Mouse (Mus musculus) liver, adult (tissue): ENCODE results near the gene Mthfd1l.

Source experiments
- GATA4 ChIP-seq: IDR thresholded peaks from 2 replicates; pipeline ENCODE4 v1.6.1; 2014; ENCODE audit warnings: mild to moderate bottlenecking, low read length; ENCODE audit not compliant: insufficient replicate concordance

Mthfd1l gene

DNA sequence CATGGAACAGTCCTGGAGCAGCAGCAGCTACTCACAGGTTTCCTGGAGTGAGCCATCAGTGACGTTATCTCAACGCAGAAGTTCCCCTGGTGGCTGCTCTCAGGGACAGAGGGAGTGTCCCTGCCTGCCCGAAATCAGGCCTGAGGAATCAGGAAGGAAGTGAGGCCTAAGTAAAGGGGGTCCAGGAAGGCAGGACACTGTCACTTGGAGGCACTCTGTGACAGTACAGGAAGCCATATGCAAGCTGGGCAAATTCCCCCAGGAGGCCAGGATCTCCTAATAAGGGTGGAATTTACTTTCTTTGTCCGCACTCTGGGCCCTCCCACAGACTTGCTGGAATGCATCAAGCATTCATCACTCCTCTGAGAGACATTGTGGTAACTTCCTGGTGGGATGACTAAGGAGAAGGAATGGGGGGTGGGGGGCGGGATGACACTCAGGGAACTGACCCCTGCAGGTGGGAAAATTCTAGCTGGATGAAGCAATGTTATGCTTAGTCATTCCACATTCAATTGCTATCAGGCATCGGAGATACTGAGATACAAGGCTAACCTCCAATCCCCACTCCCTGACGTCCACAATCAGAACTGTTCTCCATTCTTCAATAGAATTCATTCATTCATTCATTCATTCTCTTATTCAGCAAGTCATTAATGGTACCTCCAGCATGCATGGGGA, 134.9 kb downstream of the Mthfd1l start:
- peak; percentile 92; the same call in 1 of the 2 replicates for TF ChIP-seq GATA4

- no peak for TF ChIP-seq GATA4
These were observed 135.5 kb downstream of the Mthfd1l start for GRCm38 (mm10) chr10:4108462-4108861.

DNA sequence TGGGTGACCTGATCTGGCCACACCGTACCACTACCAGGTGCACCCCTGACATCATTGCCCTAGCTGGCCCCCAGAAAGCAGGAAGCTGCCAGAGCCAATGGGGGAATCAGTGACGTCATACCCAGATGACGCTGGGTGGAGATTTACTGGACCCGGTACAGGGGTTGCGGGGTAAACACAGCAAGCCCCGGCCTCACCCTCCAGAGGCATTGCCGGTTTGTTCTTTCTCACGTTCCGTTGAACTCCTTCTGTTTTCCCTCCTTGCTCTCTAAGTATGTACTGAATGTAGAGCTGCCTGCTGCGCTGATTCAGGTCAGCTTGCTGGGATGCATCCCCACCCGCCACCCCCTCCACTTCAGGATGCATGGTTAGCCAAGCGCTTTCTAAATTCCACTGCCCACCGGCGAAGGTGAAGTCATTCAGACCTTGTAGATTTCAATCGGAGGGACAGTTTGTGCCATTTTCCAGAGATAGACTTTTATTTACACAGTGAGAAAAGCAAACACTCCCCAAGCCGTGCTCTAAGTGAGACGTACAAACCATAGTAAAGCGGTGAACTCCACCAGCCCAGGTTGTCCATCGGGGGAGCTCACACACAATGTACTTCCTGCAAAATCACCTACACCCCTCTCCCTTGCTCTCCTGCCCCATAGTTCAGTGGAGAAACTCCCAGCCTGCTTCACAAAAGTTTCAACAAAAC, 138.3 kb downstream of the Mthfd1l start:
- no peak for TF ChIP-seq GATA4

- peak; percentile 58; the same call in 1 of the 2 replicates for TF ChIP-seq GATA4
These were observed 138.8 kb downstream of the Mthfd1l start for GRCm38 (mm10) chr10:4111795-4112139.

- TF ChIP-seq GATA4, result peak; percentile 79
These were observed 139.9 kb downstream of the Mthfd1l start for GRCm38 (mm10) chr10:4112611-4113327.

DNA sequence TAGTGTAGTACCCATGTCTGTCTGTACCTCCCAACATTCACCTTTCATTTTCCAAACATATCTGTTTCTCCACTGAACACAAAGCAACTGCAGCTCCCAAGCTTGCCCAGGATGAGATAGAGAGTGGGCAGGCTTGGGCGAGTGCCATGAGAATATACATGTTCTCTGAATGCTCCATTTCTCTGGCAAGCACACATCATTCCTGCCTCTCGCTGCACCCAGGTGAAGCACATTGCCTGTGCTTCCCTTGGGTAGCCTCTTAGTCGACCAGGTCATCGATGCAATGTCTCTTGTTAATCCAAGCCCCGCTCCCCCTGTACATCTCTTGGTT, 140.4 kb downstream of the Mthfd1l start:
- TF ChIP-seq GATA4, result no peak

DNA sequence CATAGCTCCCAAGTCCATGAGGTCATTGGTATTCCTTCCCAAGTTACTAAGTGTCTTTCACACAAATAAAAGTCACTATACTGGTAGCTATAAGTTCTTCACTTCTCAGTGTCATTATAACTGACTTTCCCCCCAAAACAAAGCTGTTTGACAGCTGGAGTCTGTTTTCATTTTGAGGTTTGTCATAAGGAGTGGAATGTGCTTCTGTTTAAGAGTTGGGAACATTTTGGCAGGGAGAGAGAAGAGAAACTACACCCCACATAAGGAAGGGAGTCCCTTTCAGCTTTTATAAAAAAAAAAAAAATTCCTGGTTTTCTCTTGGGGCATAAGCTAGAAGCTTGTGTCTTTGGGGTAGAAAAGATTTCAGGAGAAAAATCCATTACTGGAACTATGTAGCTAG, 143.7 kb downstream of the Mthfd1l start:
- no peak for TF ChIP-seq GATA4

GRCm38 (mm10) chr10:4117091-4117490, 144.2 kb downstream of the Mthfd1l start:
- no peak for TF ChIP-seq GATA4

- TF ChIP-seq GATA4, result no peak
These were observed 146.4 kb downstream of the Mthfd1l start for GRCm38 (mm10) chr10:4119287-4119686.

GRCm38 (mm10) chr10:4120708-4121107, 147.8 kb downstream of the Mthfd1l start:
- TF ChIP-seq GATA4, result peak; percentile 28; the same call in 1 of the 2 replicates

- TF ChIP-seq GATA4, result no peak
These were observed 148.3 kb downstream of the Mthfd1l start for GRCm38 (mm10) chr10:4121197-4121596.

DNA sequence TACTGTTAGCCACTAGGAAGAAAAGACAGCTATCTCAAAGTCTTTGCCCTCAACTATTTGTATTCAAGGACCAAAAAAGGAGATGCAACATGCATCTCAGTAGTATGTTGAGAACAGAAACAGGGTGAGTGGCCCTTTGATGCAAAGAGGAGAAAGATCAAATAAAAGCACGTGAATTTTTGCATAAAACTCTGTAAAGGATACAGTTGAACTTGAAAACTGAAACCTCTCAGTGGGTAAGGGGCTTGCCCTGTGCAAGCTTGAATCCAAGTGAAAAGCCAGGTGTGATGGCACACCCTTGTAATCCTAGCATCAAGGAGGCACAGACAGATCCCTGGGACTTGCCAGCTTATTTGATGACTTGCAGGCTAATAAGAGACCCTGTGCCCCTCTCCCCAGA, 151.2 kb downstream of the Mthfd1l start:
- no peak for TF ChIP-seq GATA4

GRCm38 (mm10) chr10:4125232-4125631, 152.3 kb downstream of the Mthfd1l start:
- no peak for TF ChIP-seq GATA4

- no peak for TF ChIP-seq GATA4
These were observed 153.6 kb downstream of the Mthfd1l start for GRCm38 (mm10) chr10:4126335-4127012.

DNA sequence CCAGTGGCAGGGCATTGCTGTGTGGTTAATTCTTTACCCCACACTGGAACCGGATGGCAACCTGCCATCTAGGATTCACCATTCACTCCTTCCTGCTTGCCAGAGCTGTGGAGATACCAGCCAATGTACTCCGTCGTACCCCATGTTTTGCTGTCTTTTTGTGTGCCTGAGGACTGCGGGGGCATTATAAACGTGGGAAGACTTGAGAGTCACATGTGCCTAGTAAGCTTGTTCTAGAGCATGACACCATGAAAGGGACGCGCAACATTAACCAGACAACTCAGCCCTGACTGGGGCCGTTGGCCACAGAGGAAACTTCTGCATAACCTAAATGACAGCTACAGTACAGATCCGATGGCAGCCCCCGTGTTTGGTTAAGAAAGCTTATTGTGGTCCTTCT, 155.5 kb downstream of the Mthfd1l start:
- no peak for TF ChIP-seq GATA4

GRCm38 (mm10) chr10:4128915-4129314, 156.0 kb downstream of the Mthfd1l start:
- TF ChIP-seq GATA4, result no peak

- TF ChIP-seq GATA4, result no peak
These were observed 156.5 kb downstream of the Mthfd1l start for GRCm38 (mm10) chr10:4129461-4129860.
